Mouse (Mus musculus) C2C12 (cell line): ENCODE measurements around the gene Eif2ak4.

ENCODE experiments used
- CEBPB ChIP-seq: IDR thresholded peaks from one replicate; pipeline ENCODE4 v1.6.1; 2011; ENCODE audit warnings: low read depth, mild to moderate bottlenecking, control low read depth, moderate library complexity
- CTCF ChIP-seq: IDR thresholded peaks from one replicate; pipeline ENCODE4 v1.5.1; 2011; ENCODE audit not compliant: control insufficient read depth, insufficient read depth, insufficient read length
- FOSL1 ChIP-seq: IDR thresholded peaks from one replicate; pipeline ENCODE4 v1.8.0; 2011; ENCODE audit warnings: mild to moderate bottlenecking, low read length; ENCODE audit not compliant: poor library complexity, insufficient read depth, severe bottlenecking
- MYOD1 ChIP-seq: IDR thresholded peaks from one replicate; pipeline ENCODE4 v1.6.1; 2011; ENCODE audit warnings: low read depth; ENCODE audit not compliant: control insufficient read depth, insufficient read length
- USF1 ChIP-seq: IDR thresholded peaks from one replicate; pipeline ENCODE4 v1.6.1; 2011; ENCODE audit warnings: low read depth, mild to moderate bottlenecking, control low read depth, moderate library complexity

- TF ChIP-seq CTCF (no peak), FOSL1 (no peak), MYOD1 (no peak), USF1 (no peak), CEBPB (no peak)
These were observed 1.2 kb downstream of the Eif2ak4 start for GRCm38 (mm10) chr2:118389569-118389968.
